Mouse (Mus musculus) kidney, postnatal 36 days (tissue): ENCODE measurements around the gene Sag.

Experiments used
- DNase-seq, 2 experiments: peaks; one replicate each; pipeline ENCODE4 v3.0.0; 2021 to 2022; ENCODE audit warnings: mixed read lengths in 2 of 2

Sag gene

GRCm38 (mm10) chr1:87803576-87803975 lies at the start of gene Sag:
Gene Sag, plus strand, starts transcription at chr1:87803680.
- DNase-seq, result no peak

- DNase-seq, result peak; percentile 96
These were observed 47.6 kb upstream of the Sag start, which contains the start of gene Atg16l1 for GRCm38 (mm10) chr1:87755641-87756470. Gene Atg16l1, plus strand, starts transcription at chr1:87755870.

- no peak for DNase-seq
These were observed 39.7 kb upstream of the Sag start for GRCm38 (mm10) chr1:87763821-87764220.

- no peak for DNase-seq
These were observed 37.7 kb upstream of the Sag start for GRCm38 (mm10) chr1:87765741-87766140.

- peak in 1 of 2 experiments; percentile 53 for DNase-seq
These were observed 37.2 kb upstream of the Sag start for GRCm38 (mm10) chr1:87766233-87766632.

GRCm38 (mm10) chr1:87769263-87769662 lies 34.2 kb upstream of the Sag start:
- no peak for DNase-seq

GRCm38 (mm10) chr1:87770486-87770885 lies 33.0 kb upstream of the Sag start:
- no peak for DNase-seq

- no peak for DNase-seq
These were observed 31.8 kb upstream of the Sag start for GRCm38 (mm10) chr1:87771724-87772123.

GRCm38 (mm10) chr1:87773336-87773735 lies 30.1 kb upstream of the Sag start:
- DNase-seq, result no peak

- DNase-seq, result no peak
These were observed 28.6 kb upstream of the Sag start for GRCm38 (mm10) chr1:87774845-87775244.

- DNase-seq, result no peak
These were observed 24.2 kb upstream of the Sag start for GRCm38 (mm10) chr1:87779204-87779785.

- peak in 1 of 2 experiments; percentile 21 for DNase-seq
These were observed 17.8 kb upstream of the Sag start for GRCm38 (mm10) chr1:87785703-87786102.

- DNase-seq, result peak in 1 of 2 experiments; percentile 41
These were observed 17.2 kb upstream of the Sag start for GRCm38 (mm10) chr1:87786251-87786650.

GRCm38 (mm10) chr1:87789665-87790064 lies 13.8 kb upstream of the Sag start:
- no peak for DNase-seq

GRCm38 (mm10) chr1:87792438-87793137 lies 10.9 kb upstream of the Sag start:
- DNase-seq, result no peak

- no peak for DNase-seq
These were observed 10.4 kb upstream of the Sag start for GRCm38 (mm10) chr1:87793138-87793449.

- no peak for DNase-seq
These were observed 5.8 kb upstream of the Sag start for GRCm38 (mm10) chr1:87797702-87798101.

GRCm38 (mm10) chr1:87798306-87798705 lies 5.2 kb upstream of the Sag start:
- DNase-seq, result no peak

- no peak for DNase-seq
These were observed 4.3 kb downstream of the Sag start for GRCm38 (mm10) chr1:87807751-87808150.

- no peak for DNase-seq
These were observed 7.9 kb downstream of the Sag start for GRCm38 (mm10) chr1:87811391-87811790.

GRCm38 (mm10) chr1:87812061-87812460 lies 8.6 kb downstream of the Sag start:
- no peak for DNase-seq

GRCm38 (mm10) chr1:87813155-87813554 lies 9.7 kb downstream of the Sag start:
- DNase-seq, result no peak

- DNase-seq, result peak in 1 of 2 experiments; percentile 18
These were observed 10.2 kb downstream of the Sag start for GRCm38 (mm10) chr1:87813681-87814080.
